Mouse (Mus musculus): ENCODE measurements around the gene Ahrr. TPM values are rescaled to one million over a fixed set of nuclear protein-coding genes. Genes with fewer than 3 reads are reported as not detected.
A peak's percentile ranks its signal among the peaks of the same experiment; 100 is the strongest.

Gene Ahrr
- polyA plus RNA-seq, 1 experiment from 2014 or later, result 0.28 TPM

GRCm38 (mm10) chr13:74302050-74303037, 10.2 kb upstream of the Ahrr start:
- H3K4me3 ChIP-seq (replicated peaks; ENCODE audit: low read length), result no peak overlapping the region
- H3K27ac ChIP-seq (ENCODE audit: low read length), result no peak overlapping the region
- no peaks in the 10 kb centered on the region for H3K27me3 ChIP-seq (ENCODE audit: control insufficient read depth, insufficient read depth, low read length)
- H3K4me1 ChIP-seq (ENCODE audit: control insufficient read depth, insufficient read depth, low read length), result no peaks in the 10 kb centered on the region
- no peak for ATAC-seq (ENCODE audit: insufficient read depth, low FRiP score)
- no peak overlapping the region for H3K4me2 ChIP-seq (ENCODE audit: low read depth, low read length)
- H3K9me3 ChIP-seq (replicated peaks; ENCODE audit: control insufficient read depth, low read length), result no peaks in the 10 kb centered on the region
- peaks cover 16% of the 10 kb centered on the region for H3K36me3 ChIP-seq (ENCODE audit: control insufficient read depth, insufficient read depth, low read length)
- H3K9ac ChIP-seq (ENCODE audit: low read length), result no peak overlapping the region
- WGBS, result 83% methylated on average over 10 of the region's 10 CpGs

GRCm38 (mm10) chr13:74301607-74301984, 9.5 kb upstream of the Ahrr start:
- Histone ChIP-seq H3K27ac (ENCODE audit: low read length) (peak overlapping the region; percentile 26; the same call in 1 of the 2 replicates), H3K36me3 (ENCODE audit: control insufficient read depth, insufficient read depth, low read length) (peaks cover 16% of the 10 kb centered on the region), H3K4me3 (replicated peaks; ENCODE audit: low read length) (no peak overlapping the region), H3K9ac (ENCODE audit: low read length) (no peak overlapping the region), H3K9me3 (replicated peaks; ENCODE audit: control insufficient read depth, low read length) (no peaks in the 10 kb centered on the region), H3K27me3 (ENCODE audit: control insufficient read depth, insufficient read depth, low read length) (no peaks in the 10 kb centered on the region), H3K4me2 (ENCODE audit: low read depth, low read length) (no peak overlapping the region), H3K4me1 (ENCODE audit: control insufficient read depth, insufficient read depth, low read length) (no peaks in the 10 kb centered on the region)
- ATAC-seq (ENCODE audit: insufficient read depth, low FRiP score), result peak; percentile 71; the same call in 1 of the 2 replicates
- WGBS, result 58% methylated on average over 6 of the region's 6 CpGs

GRCm38 (mm10) chr13:74300925-74301606, 8.9 kb upstream of the Ahrr start:
- H3K9me3 ChIP-seq (replicated peaks; ENCODE audit: control insufficient read depth, low read length), result no peaks in the 10 kb centered on the region
- H3K4me3 ChIP-seq (replicated peaks; ENCODE audit: low read length), result no peak overlapping the region
- 45% methylated on average over 4 of the region's 4 CpGs for WGBS
- H3K4me1 ChIP-seq (ENCODE audit: control insufficient read depth, insufficient read depth, low read length), result no peaks in the 10 kb centered on the region
- no peaks in the 10 kb centered on the region for H3K27me3 ChIP-seq (ENCODE audit: control insufficient read depth, insufficient read depth, low read length)
- H3K27ac ChIP-seq (ENCODE audit: low read length), result peak overlapping the region; percentile 26; the same call in 1 of the 2 replicates
- ATAC-seq (ENCODE audit: insufficient read depth, low FRiP score), result peak; percentile 50; the same call in 1 of the 2 replicates
- no peak overlapping the region for H3K4me2 ChIP-seq (ENCODE audit: low read depth, low read length)
- peaks cover 13% of the 10 kb centered on the region for H3K36me3 ChIP-seq (ENCODE audit: control insufficient read depth, insufficient read depth, low read length)
- no peak overlapping the region for H3K9ac ChIP-seq (ENCODE audit: low read length)

GRCm38 (mm10) chr13:74296376-74296775, 4.2 kb upstream of the Ahrr start:
- Histone ChIP-seq H3K9me3 (replicated peaks; ENCODE audit: control insufficient read depth, low read length) (no peaks in the 10 kb centered on the region), H3K9ac (ENCODE audit: low read length) (no peak overlapping the region), H3K4me2 (ENCODE audit: low read depth, low read length) (no peak overlapping the region), H3K4me1 (ENCODE audit: control insufficient read depth, insufficient read depth, low read length) (no peaks in the 10 kb centered on the region), H3K27ac (ENCODE audit: low read length) (no peak overlapping the region), H3K4me3 (replicated peaks; ENCODE audit: low read length) (no peak overlapping the region), H3K27me3 (ENCODE audit: control insufficient read depth, insufficient read depth, low read length) (0 out of 2 replicates have a peak, but pooled peaks cover 2% of the 10 kb centered on the region), H3K36me3 (ENCODE audit: control insufficient read depth, insufficient read depth, low read length) (no peaks in the 10 kb centered on the region)
- 70% methylated on average over 7 of the region's 7 CpGs for WGBS
- no peak for ATAC-seq (ENCODE audit: insufficient read depth, low FRiP score)

- no peak overlapping the region for H3K4me2 ChIP-seq (ENCODE audit: low read depth, low read length)
- no peak overlapping the region for H3K9ac ChIP-seq (ENCODE audit: low read length)
- H3K27me3 ChIP-seq (ENCODE audit: control insufficient read depth, insufficient read depth, low read length), result 0 out of 2 replicates have a peak, but pooled peaks cover 2% of the 10 kb centered on the region
- 75% methylated on average over 5 of the region's 5 CpGs for WGBS
- no peaks in the 10 kb centered on the region for H3K36me3 ChIP-seq (ENCODE audit: control insufficient read depth, insufficient read depth, low read length)
- ATAC-seq (ENCODE audit: insufficient read depth, low FRiP score), result no peak
- no peak overlapping the region for H3K4me3 ChIP-seq (replicated peaks; ENCODE audit: low read length)
- no peak overlapping the region for H3K27ac ChIP-seq (ENCODE audit: low read length)
- no peaks in the 10 kb centered on the region for H3K4me1 ChIP-seq (ENCODE audit: control insufficient read depth, insufficient read depth, low read length)
- no peaks in the 10 kb centered on the region for H3K9me3 ChIP-seq (replicated peaks; ENCODE audit: control insufficient read depth, low read length)
Measured at GRCm38 (mm10) chr13:74289646-74290045, 2.5 kb downstream of the Ahrr start.

GRCm38 (mm10) chr13:74282299-74282698, 9.8 kb downstream of the Ahrr start:
- WGBS, result 77% methylated on average over 1 of the region's 2 CpGs
- no peak overlapping the region for H3K4me2 ChIP-seq (ENCODE audit: low read depth, low read length)
- H3K9me3 ChIP-seq (replicated peaks; ENCODE audit: control insufficient read depth, low read length), result no peaks in the 10 kb centered on the region
- no peak for ATAC-seq (ENCODE audit: insufficient read depth, low FRiP score)
- no peak overlapping the region for H3K9ac ChIP-seq (ENCODE audit: low read length)
- no peaks in the 10 kb centered on the region for H3K4me1 ChIP-seq (ENCODE audit: control insufficient read depth, insufficient read depth, low read length)
- no peak overlapping the region for H3K4me3 ChIP-seq (replicated peaks; ENCODE audit: low read length)
- no peak overlapping the region for H3K27ac ChIP-seq (ENCODE audit: low read length)
- no peaks in the 10 kb centered on the region for H3K36me3 ChIP-seq (ENCODE audit: control insufficient read depth, insufficient read depth, low read length)
- H3K27me3 ChIP-seq (ENCODE audit: control insufficient read depth, insufficient read depth, low read length), result no peaks in the 10 kb centered on the region

- Histone ChIP-seq H3K4me1 (ENCODE audit: control insufficient read depth, insufficient read depth, low read length) (no peaks in the 10 kb centered on the region), H3K4me2 (ENCODE audit: low read depth, low read length) (no peak overlapping the region), H3K4me3 (replicated peaks; ENCODE audit: low read length) (no peak overlapping the region), H3K36me3 (ENCODE audit: control insufficient read depth, insufficient read depth, low read length) (no peaks in the 10 kb centered on the region), H3K27ac (ENCODE audit: low read length) (no peak overlapping the region), H3K27me3 (ENCODE audit: control insufficient read depth, insufficient read depth, low read length) (no peaks in the 10 kb centered on the region), H3K9ac (ENCODE audit: low read length) (no peak overlapping the region), H3K9me3 (replicated peaks; ENCODE audit: control insufficient read depth, low read length) (no peaks in the 10 kb centered on the region)
- WGBS, result 64% methylated on average over 4 of the region's 4 CpGs
- no peak for ATAC-seq (ENCODE audit: insufficient read depth, low FRiP score)
Measured at GRCm38 (mm10) chr13:74275726-74276125, 16.4 kb downstream of the Ahrr start.

GRCm38 (mm10) chr13:74260231-74260992, 31.7 kb downstream of the Ahrr start:
- H3K4me1 ChIP-seq (ENCODE audit: control insufficient read depth, insufficient read depth, low read length), result 0 out of 2 replicates have a peak, but pooled peaks cover 6% of the 10 kb centered on the region
- peak; percentile 82; the same call in 1 of the 2 replicates for ATAC-seq (ENCODE audit: insufficient read depth, low FRiP score)
- 0 out of 2 replicates have a peak overlapping the region, but pooled peaks have one; percentile 6 for H3K27ac ChIP-seq (ENCODE audit: low read length)
- H3K9me3 ChIP-seq (replicated peaks; ENCODE audit: control insufficient read depth, low read length), result no peaks in the 10 kb centered on the region
- peak overlapping the region; percentile 89 for H3K4me2 ChIP-seq (ENCODE audit: low read depth, low read length)
- peak overlapping the region; percentile 79 for H3K9ac ChIP-seq (ENCODE audit: low read length)
- H3K36me3 ChIP-seq (ENCODE audit: control insufficient read depth, insufficient read depth, low read length), result no peaks in the 10 kb centered on the region
- H3K4me3 ChIP-seq (replicated peaks; ENCODE audit: low read length), result peak overlapping the region; percentile 53
- H3K27me3 ChIP-seq (ENCODE audit: control insufficient read depth, insufficient read depth, low read length), result no peaks in the 10 kb centered on the region
- WGBS, result 4% methylated on average over 10 of the region's 10 CpGs
